Mouse (Mus musculus): Measurements from ENCODE around the gene Mlip.
"Not testable (repeated sequence)": the region's sequence is repeated elsewhere in the genome, so short reads cannot be mapped to it uniquely, and the experiment has no call there.

The Mlip gene

GRCm38 (mm10) chr9:77251511-77252112 lies 101.2 kb downstream of the Mlip start:
- DNase-seq (ENCODE audit: low read depth in 2 of 2, low spot score in 2 of 2), result no peak

DNA sequence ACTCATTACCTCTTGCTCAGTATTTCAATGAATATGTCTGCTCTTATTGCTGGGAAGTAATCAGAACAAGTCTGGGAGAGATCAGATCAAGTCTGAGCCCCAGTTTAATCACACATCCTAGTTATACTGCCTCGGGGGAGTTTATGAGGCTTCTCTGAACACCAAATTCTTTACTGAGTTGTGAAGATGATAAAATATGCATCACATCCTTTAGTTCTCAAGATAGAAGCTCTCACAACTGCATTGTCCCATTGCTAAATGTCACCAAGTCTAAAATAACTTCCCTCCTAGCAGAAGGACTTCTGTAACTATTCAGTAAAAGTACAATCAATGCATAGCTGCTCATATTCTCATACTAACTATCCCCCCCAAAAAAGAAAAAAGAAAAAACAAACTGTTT lies 154.5 kb downstream of the Mlip start:
- DNase-seq (ENCODE audit: low read depth in 2 of 2, low spot score in 2 of 2), result no peak

DNA sequence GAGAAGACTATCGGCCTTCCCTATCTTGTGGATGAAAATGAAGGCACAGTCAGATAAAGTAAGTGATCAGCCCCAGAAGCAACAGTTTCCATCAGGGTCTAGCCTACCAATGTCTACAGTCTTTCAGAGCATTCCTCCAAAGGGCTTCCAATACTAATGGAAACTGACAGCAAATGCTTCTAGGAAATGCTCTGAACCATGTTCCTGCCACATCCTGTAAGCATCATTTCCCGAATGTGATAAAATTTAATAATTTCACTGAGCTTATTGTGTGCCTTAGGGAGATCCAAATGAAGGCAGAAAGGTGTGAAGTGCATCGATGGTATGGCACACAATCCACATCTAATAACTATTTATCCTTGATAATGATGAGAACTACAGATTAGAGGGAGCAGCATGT lies 173.3 kb downstream of the Mlip start:
- DNase-seq (ENCODE audit: low read depth in 2 of 2, low spot score in 2 of 2), result no peak

GRCm38 (mm10) chr9:77175870-77176269 lies 176.9 kb downstream of the Mlip start:
- no peak for DNase-seq (ENCODE audit: low read depth in 2 of 2, low spot score in 2 of 2)

DNA sequence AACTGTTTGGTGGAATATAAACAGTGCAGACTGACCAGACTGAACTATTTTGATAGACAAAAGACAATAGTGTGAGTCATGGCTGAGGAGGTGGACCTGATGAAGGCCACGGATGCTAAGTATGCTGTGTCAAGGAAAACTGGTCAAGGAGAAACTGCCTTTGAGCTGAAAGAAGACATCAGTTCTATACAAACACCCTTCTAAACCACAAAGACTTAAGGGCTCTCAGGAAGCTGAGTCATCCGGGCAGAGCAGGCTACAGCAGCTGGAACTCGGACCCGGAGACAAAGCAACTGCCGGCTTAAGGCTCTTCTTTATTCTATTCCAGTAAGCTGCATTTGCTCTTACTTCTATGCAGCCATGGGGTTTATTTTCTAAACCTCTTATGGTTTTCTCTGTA lies 180.7 kb downstream of the Mlip start:
- no peak for DNase-seq (ENCODE audit: low read depth in 2 of 2, low spot score in 2 of 2)

- no peak for DNase-seq (ENCODE audit: low read depth in 2 of 2, low spot score in 2 of 2)
These were observed 186.9 kb downstream of the Mlip start for GRCm38 (mm10) chr9:77165877-77166276.

- no peak for DNase-seq (ENCODE audit: low read depth in 2 of 2, low spot score in 2 of 2)
These were observed 191.0 kb downstream of the Mlip start for GRCm38 (mm10) chr9:77161764-77162163.

GRCm38 (mm10) chr9:77160277-77160926 lies 192.4 kb downstream of the Mlip start:
- DNase-seq (ENCODE audit: low read depth in 2 of 2, low spot score in 2 of 2), result no peak

DNA sequence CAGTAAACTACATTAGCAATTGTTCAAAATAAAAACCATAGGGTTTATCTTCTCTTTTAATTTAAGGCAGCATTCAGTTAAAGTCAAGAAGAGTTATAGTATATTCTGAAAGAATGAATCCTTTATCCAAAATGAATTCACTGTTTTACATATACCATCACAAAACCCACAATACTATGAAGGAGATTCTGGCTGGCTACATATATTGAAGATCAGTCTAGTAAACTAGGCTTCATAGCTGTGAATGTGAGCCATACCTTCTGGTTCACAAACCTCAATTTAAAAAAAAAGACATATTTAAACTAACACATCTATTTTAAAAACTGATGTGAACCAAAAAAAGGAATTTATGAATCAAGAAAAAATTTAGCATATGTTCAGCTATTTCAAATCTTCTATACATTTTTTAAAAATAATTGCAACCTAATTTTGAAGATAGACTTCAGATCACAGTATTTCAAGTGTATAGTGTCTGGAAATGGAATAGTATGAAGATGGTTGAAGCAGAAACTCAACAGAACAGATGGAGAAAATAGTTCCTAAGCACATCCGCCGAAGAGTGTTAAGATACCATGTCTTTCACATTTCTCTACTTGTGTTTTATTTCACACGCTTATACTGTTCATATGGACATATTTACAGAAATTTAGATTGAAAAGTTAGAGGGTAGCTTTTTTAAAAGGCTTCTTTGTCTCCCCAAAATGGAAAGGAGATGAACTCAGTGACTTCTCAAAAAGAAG lies 204.1 kb downstream of the Mlip start:
- DNase-seq (ENCODE audit: low read depth in 2 of 2, low spot score in 2 of 2), result no peak

- no peak for DNase-seq (ENCODE audit: low read depth in 2 of 2, low spot score in 2 of 2)
These were observed 233.0 kb downstream of the Mlip start for GRCm38 (mm10) chr9:77119735-77120134.

DNA sequence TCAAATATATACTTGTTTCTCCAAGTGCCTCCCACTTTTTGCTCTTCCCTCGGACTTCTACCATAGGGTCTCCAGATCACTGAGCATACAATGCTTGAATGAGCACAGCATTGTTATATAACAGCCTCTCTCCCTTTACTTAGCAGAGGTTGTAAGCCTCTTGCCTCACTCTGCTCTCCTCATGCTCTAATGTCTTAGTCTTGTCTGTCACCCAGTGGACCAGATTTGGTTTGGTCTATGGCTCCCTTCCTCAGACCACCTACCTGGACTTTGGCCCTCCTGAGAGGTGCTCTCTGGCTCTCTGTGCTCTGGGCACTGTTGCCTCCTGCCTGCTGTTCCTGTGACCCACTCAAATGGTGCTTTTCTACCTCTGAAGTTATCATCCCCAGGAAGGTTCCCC lies 255.9 kb downstream of the Mlip start:
- no peak for DNase-seq (ENCODE audit: low read depth in 2 of 2, low spot score in 2 of 2)

DNA sequence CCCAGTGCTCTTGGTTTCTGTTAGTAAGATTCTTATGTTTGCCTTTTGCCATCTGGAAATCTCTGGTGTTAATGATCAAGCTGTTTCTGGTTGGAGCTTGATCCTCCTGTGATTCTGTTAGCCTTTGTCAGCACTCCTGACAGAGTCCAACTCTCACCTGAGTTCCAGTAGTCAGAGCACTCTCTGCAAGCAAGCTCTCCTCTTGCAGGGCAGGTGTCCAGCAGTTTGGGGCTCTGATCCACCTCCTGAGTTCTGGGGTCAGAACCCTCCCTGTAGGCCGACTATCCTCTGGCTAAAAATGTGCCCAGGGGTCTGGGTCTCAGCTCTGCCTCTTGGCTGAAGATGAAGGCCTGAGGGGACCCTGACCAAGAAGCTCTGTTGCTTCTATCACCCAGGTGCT lies 269.5 kb downstream of the Mlip start:
- not testable (repeated sequence) for DNase-seq (ENCODE audit: low read depth in 2 of 2, low spot score in 2 of 2)

DNA sequence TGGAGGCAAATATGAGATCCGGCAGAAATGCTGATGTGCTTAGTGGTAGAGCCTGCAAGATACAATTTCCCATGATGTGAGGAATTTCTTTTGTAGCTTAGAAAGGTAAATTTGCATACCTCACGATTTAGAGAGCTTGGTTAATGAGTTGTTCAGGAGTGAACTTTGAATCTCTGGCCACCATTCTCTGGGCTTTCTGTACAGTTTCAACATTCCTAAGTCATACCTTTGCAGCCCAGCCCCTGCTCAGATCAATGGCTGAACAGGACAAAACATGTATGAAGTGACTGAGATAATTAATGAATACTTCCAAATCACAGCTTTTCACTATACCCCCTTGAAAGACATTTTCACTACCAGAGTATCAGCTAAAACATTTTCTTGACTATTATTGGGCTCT lies 281.1 kb downstream of the Mlip start:
- DNase-seq (ENCODE audit: low read depth in 2 of 2, low spot score in 2 of 2), result no peak

DNA sequence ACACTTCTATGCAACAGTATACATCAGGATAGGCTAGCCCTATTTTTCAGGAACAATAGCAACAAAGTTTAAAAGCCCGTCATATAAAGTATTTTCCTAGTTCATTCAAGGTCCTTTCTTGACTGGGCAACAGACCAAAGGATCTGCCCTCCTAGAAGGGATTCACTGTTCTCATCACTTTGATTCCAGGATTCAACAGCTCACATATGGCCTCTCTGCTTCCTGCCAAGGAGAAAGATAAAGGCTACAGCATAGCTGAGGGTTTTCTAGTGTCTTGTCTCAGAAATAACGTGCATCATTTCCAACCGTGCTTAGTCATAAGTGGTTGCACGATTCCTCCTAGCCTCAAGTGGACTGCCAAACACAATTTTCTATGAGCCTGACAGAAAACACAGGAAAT lies 296.2 kb downstream of the Mlip start:
- no peak for DNase-seq (ENCODE audit: low read depth in 2 of 2, low spot score in 2 of 2)

DNA sequence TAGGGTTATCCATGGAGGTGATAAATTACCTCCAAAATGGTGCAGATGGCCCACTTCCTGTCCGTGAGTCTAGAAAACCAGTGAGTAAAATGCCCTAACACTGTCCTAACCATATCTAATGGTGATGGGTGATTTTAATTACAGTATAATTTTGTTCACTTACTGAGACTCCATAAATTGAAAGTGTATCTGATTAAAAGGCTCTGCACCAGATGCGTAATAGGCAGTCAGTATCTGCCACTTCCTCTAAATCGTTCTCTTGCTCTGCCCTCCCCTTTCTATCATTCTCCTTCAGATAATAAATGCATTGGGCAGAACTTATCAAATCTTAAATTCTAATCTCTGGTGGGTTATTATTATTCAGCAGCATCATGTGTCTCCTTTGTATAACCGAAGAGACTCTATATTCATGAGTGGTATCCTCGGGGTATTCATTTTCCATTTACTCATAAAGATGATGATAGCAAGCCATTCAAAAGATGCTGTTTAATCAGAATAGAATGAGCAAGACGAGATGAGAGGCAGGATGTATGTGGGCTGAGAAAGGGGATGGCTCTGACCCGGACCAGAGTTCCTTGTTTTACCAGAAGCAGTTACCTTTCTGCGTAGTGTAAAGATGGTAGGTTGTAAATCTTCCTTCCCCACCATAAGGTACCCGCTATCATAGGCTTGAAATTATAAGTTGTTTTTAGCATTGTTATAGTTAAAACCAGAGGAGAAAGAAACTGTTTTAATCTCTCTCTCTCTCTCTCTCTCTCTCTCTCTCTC lies 298.2 kb downstream of the Mlip start:
- DNase-seq (ENCODE audit: low read depth in 2 of 2, low spot score in 2 of 2), result no peak

Data from CD8-positive naive resting alpha-beta T cell, adult 2 months (primary cell).